ENCODE assay signal across 19 mouse cellular contexts in genomic region chr13:75930023-75930422, GRCm38 (mm10). TPM values are rescaled to one million over a fixed set of nuclear protein-coding genes. Genes with fewer than 3 reads are reported as not detected.
DNase-seq lines count a peak whose midpoint lies in the region; ATAC-seq and TF ChIP-seq lines count a peak whose summit lies in the region.
"Had no signal": no experiment of that assay in that cellular context is flagged by ENCODE, and none has a peak within 500 bp of the region (broad histone marks: within the 10 kb centered on the region; RNA-seq: fewer than 3 reads in every experiment).

No protein-coding gene starts in this region.

- 0 out of 2 replicates have a peak, but pooled peaks have one; percentile 49 for ATAC-seq in hindbrain, embryonic 13.5 days (ENCODE audit: low FRiP score)
- ATAC-seq in limb, embryonic 11.5 days (ENCODE audit: insufficient number of reproducible peaks, low FRiP score, low TSS enrichment, low read depth), result 0 out of 2 replicates have a peak, but pooled peaks have one; percentile 17
- ATAC-seq in midbrain, embryonic 15.5 days (replicated peaks), result 0 out of 2 replicates have a peak, but pooled peaks have one; percentile 49
- no peak for ATAC-seq in midbrain, embryonic 13.5 days
- 0 out of 2 replicates have a peak, but pooled peaks have one; percentile 10 for ATAC-seq in midbrain, postnatal 0 days (ENCODE audit: low FRiP score)

- H3K4me2 ChIP-seq in hindbrain, embryonic 13.5 days, result no peak overlapping the region
- no peak overlapping the region for H3K4me2 ChIP-seq in limb, embryonic 11.5 days (ENCODE audit: low read depth, severe bottlenecking)
- H3K4me2 ChIP-seq in midbrain, embryonic 15.5 days, result no peak overlapping the region
- no peak overlapping the region for H3K4me2 ChIP-seq in midbrain, embryonic 13.5 days (replicated peaks)
- no peak overlapping the region for H3K4me2 ChIP-seq in midbrain, postnatal 0 days (ENCODE audit: low read depth, low read length, poor library complexity, severe bottlenecking)
- H3K4me2 ChIP-seq: embryonic facial prominence, embryonic 13.5 days; forebrain, embryonic 12.5 days; hindbrain, embryonic 14.5 days had no signal

- no peak overlapping the region for H3K9ac ChIP-seq in hindbrain, embryonic 13.5 days
- no peak overlapping the region for H3K9ac ChIP-seq in limb, embryonic 11.5 days (ENCODE audit: low read length)
- H3K9ac ChIP-seq in midbrain, embryonic 15.5 days, result no peak overlapping the region
- H3K9ac ChIP-seq in midbrain, embryonic 13.5 days (replicated peaks), result no peak overlapping the region
- H3K9ac ChIP-seq in midbrain, postnatal 0 days (replicated peaks; ENCODE audit: low read length, poor library complexity, severe bottlenecking), result no peak overlapping the region
- H3K9ac ChIP-seq: embryonic facial prominence, embryonic 13.5 days; forebrain, embryonic 12.5 days; hindbrain, embryonic 14.5 days had no signal

- H3K9me3 ChIP-seq in hindbrain, embryonic 13.5 days, result no peaks in the 10 kb centered on the region
- no peaks in the 10 kb centered on the region for H3K9me3 ChIP-seq in hindbrain, embryonic 10.5 days
- H3K9me3 ChIP-seq in limb, embryonic 11.5 days (ENCODE audit: control insufficient read depth, low read length), result no peaks in the 10 kb centered on the region
- no peaks in the 10 kb centered on the region for H3K9me3 ChIP-seq in limb, embryonic 10.5 days (replicated peaks)
- H3K9me3 ChIP-seq in midbrain, embryonic 15.5 days, result no peaks in the 10 kb centered on the region
- H3K9me3 ChIP-seq in midbrain, embryonic 13.5 days, result no peaks in the 10 kb centered on the region
- H3K9me3 ChIP-seq in midbrain, postnatal 0 days (ENCODE audit: low read length), result no peaks in the 10 kb centered on the region
- H3K9me3 ChIP-seq: embryonic facial prominence, embryonic 13.5 days; forebrain, embryonic 12.5 days had no signal

- intact Hi-C loops in left cerebral cortex, postnatal 4 days (cut with DNase I), result no loop called here

- no peak overlapping the region for H3K27ac ChIP-seq in hindbrain, embryonic 13.5 days
- no peak overlapping the region for H3K27ac ChIP-seq in hindbrain, embryonic 10.5 days
- no peak overlapping the region for H3K27ac ChIP-seq in limb, embryonic 11.5 days (replicated peaks; ENCODE audit: low read depth, low read length)
- H3K27ac ChIP-seq in limb, embryonic 10.5 days, result no peak overlapping the region
- no peak overlapping the region for H3K27ac ChIP-seq in midbrain, embryonic 15.5 days
- H3K27ac ChIP-seq in midbrain, embryonic 13.5 days, result no peak overlapping the region
- no peak overlapping the region for H3K27ac ChIP-seq in midbrain, postnatal 0 days (ENCODE audit: low read depth, low read length)
- H3K27ac ChIP-seq: embryonic facial prominence, embryonic 13.5 days; gastrocnemius, adult 2 months had no signal

- H3K27me3 ChIP-seq in hindbrain, embryonic 13.5 days, result no peaks in the 10 kb centered on the region
- H3K27me3 ChIP-seq in hindbrain, embryonic 10.5 days (ENCODE audit: insufficient read depth, poor library complexity, severe bottlenecking), result no peaks in the 10 kb centered on the region
- H3K27me3 ChIP-seq in limb, embryonic 11.5 days (ENCODE audit: control insufficient read depth, insufficient read depth, low read length), result no peaks in the 10 kb centered on the region
- H3K27me3 ChIP-seq in limb, embryonic 10.5 days (ENCODE audit: low read depth, poor library complexity, severe bottlenecking), result no peaks in the 10 kb centered on the region
- no peaks in the 10 kb centered on the region for H3K27me3 ChIP-seq in midbrain, embryonic 15.5 days (replicated peaks)
- no peaks in the 10 kb centered on the region for H3K27me3 ChIP-seq in midbrain, embryonic 13.5 days
- H3K27me3 ChIP-seq in midbrain, postnatal 0 days (ENCODE audit: insufficient read depth, low read length), result no peaks in the 10 kb centered on the region
- H3K27me3 ChIP-seq: embryonic facial prominence, embryonic 13.5 days; forebrain, embryonic 12.5 days had no signal

- H3K4me1 ChIP-seq in hindbrain, embryonic 13.5 days (replicated peaks), result peaks cover 9% of the 10 kb centered on the region
- peaks cover 3% of the 10 kb centered on the region; the same call in 1 of the 2 replicates for H3K4me1 ChIP-seq in hindbrain, embryonic 10.5 days (replicated peaks)
- H3K4me1 ChIP-seq in limb, embryonic 11.5 days (ENCODE audit: control insufficient read depth, insufficient read depth, low read length), result no peaks in the 10 kb centered on the region
- peaks cover 7% of the 10 kb centered on the region; the same call in 1 of the 2 replicates for H3K4me1 ChIP-seq in limb, embryonic 10.5 days
- H3K4me1 ChIP-seq in midbrain, embryonic 15.5 days, result no peaks in the 10 kb centered on the region
- peaks cover 13% of the 10 kb centered on the region for H3K4me1 ChIP-seq in midbrain, embryonic 13.5 days (replicated peaks)
- no peaks in the 10 kb centered on the region for H3K4me1 ChIP-seq in midbrain, postnatal 0 days (ENCODE audit: insufficient read depth, low read length)

- no peak for TF ChIP-seq CTCF in midbrain, postnatal 0 days (IDR thresholded peaks at IDR 0.05)

- 94% methylated on average over 20 of the region's 20 CpGs for WGBS in hindbrain, embryonic 13.5 days
- 95% methylated on average over 20 of the region's 20 CpGs for WGBS in hindbrain, embryonic 10.5 days
- 94% methylated on average over 20 of the region's 20 CpGs for WGBS in limb, embryonic 11.5 days
- WGBS in limb, embryonic 10.5 days, result 96% methylated on average over 20 of the region's 20 CpGs
- WGBS in midbrain, embryonic 15.5 days, result 94% methylated on average over 20 of the region's 20 CpGs
- 95% methylated on average over 20 of the region's 20 CpGs for WGBS in midbrain, embryonic 13.5 days
- WGBS in midbrain, postnatal 0 days, result 95% methylated on average over 20 of the region's 20 CpGs

- no peak for DNase-seq in hindbrain, embryonic 10.5 days (ENCODE audit: low spot score)
- DNase-seq in limb, embryonic 11.5 days (ENCODE audit: low spot score), result no peak
- no peak for DNase-seq in limb, embryonic 10.5 days (ENCODE audit: low spot score)
- DNase-seq in midbrain, postnatal 0 days (ENCODE audit: low spot score), result no peak
- DNase-seq in left cerebral cortex, postnatal 4 days, result no peak
- DNase-seq: adrenal gland, adult 2 months; adrenal gland, postnatal 25 days; cerebellum, adult 18-20 months; cerebellum, postnatal 36 days; gastrocnemius, adult 2 months; gastrocnemius, postnatal 25 days; heart, postnatal 14 days had no signal

- no peak overlapping the region for H3K4me3 ChIP-seq in hindbrain, embryonic 13.5 days
- no peak overlapping the region for H3K4me3 ChIP-seq in hindbrain, embryonic 10.5 days
- no peak overlapping the region for H3K4me3 ChIP-seq in limb, embryonic 11.5 days (ENCODE audit: low read depth, low read length)
- H3K4me3 ChIP-seq in limb, embryonic 10.5 days, result no peak overlapping the region
- H3K4me3 ChIP-seq in midbrain, embryonic 15.5 days, result no peak overlapping the region
- H3K4me3 ChIP-seq in midbrain, embryonic 13.5 days (replicated peaks), result no peak overlapping the region
- no peak overlapping the region for H3K4me3 ChIP-seq in midbrain, postnatal 0 days (ENCODE audit: low read depth, low read length)
- H3K4me3 ChIP-seq: embryonic facial prominence, embryonic 13.5 days; forebrain, embryonic 12.5 days; gastrocnemius, adult 2 months had no signal

- H3K36me3 ChIP-seq in hindbrain, embryonic 13.5 days, result peaks cover 13% of the 10 kb centered on the region
- peaks cover 64% of the 10 kb centered on the region for H3K36me3 ChIP-seq in hindbrain, embryonic 10.5 days
- H3K36me3 ChIP-seq in limb, embryonic 11.5 days (ENCODE audit: control insufficient read depth, insufficient read depth, low read length), result peaks cover 5% of the 10 kb centered on the region; the same call in 1 of the 2 replicates
- H3K36me3 ChIP-seq in limb, embryonic 10.5 days, result peaks cover 72% of the 10 kb centered on the region
- peaks cover 8% of the 10 kb centered on the region; the same call in 1 of the 2 replicates for H3K36me3 ChIP-seq in midbrain, embryonic 15.5 days (replicated peaks)
- peaks cover 17% of the 10 kb centered on the region for H3K36me3 ChIP-seq in midbrain, embryonic 13.5 days
- H3K36me3 ChIP-seq in midbrain, postnatal 0 days (ENCODE audit: insufficient read depth, low read length), result no peaks in the 10 kb centered on the region

RNA-seq across cellular contexts. Expression of gene Rhobtb3, which starts 13.7 kb away (rescaled TPM):
- polyA plus RNA-seq in hindbrain, embryonic 13.5 days (2015; fragmentation: Nextera tagmentation; extraction: Ambion mirVana), result 23.7 and 25.7 TPM in 2 replicates
- 39.8 and 42.4 TPM in 2 replicates for polyA plus RNA-seq in hindbrain, embryonic 10.5 days (2016; fragmentation: Nextera tagmentation; extraction: Ambion mirVana)
- polyA plus RNA-seq in limb, embryonic 11.5 days (2014; fragmentation: Nextera tagmentation; extraction: Ambion mirVana), result 84.2 and 90.7 TPM in 2 replicates
- polyA plus RNA-seq in limb, embryonic 10.5 days (2016; fragmentation: Nextera tagmentation; extraction: Ambion mirVana), result 60.3 and 66.4 TPM in 2 replicates
- 22.9 and 23.2 TPM in 2 replicates for polyA plus RNA-seq in midbrain, embryonic 15.5 days (2015; fragmentation: Nextera tagmentation; extraction: Ambion mirVana)
- polyA plus RNA-seq in midbrain, embryonic 13.5 days (2015; fragmentation: Nextera tagmentation; extraction: Ambion mirVana), result 31.5 and 32.9 TPM in 2 replicates
- total RNA-seq in midbrain, postnatal 0 days (2014; rRNA removed), result 31.7 and 67.6 TPM in 2 replicates
- 11.6 and 12.1 TPM in 2 replicates for polyA plus RNA-seq in midbrain, postnatal 0 days (2015; fragmentation: Nextera tagmentation; extraction: Ambion mirVana)
- total RNA-seq in left cerebral cortex, postnatal 4 days (2021), result 10 to 100 TPM; 29.7 to 33.7 TPM

RNA-seq across cellular contexts. Expression of gene Spata9, which starts 36.9 kb away (rescaled TPM):
- 2.4 and 2.7 TPM in 2 replicates for polyA plus RNA-seq in hindbrain, embryonic 13.5 days (2015; fragmentation: Nextera tagmentation; extraction: Ambion mirVana)
- 0.47 and 0.77 TPM in 2 replicates for polyA plus RNA-seq in hindbrain, embryonic 10.5 days (2016; fragmentation: Nextera tagmentation; extraction: Ambion mirVana)
- 0.43 and 0.68 TPM in 2 replicates for polyA plus RNA-seq in limb, embryonic 11.5 days (2014; fragmentation: Nextera tagmentation; extraction: Ambion mirVana)
- polyA plus RNA-seq in limb, embryonic 10.5 days (2016; fragmentation: Nextera tagmentation; extraction: Ambion mirVana), result 0.23 and 0.38 TPM in 2 replicates
- 2.2 and 3.6 TPM in 2 replicates for polyA plus RNA-seq in midbrain, embryonic 15.5 days (2015; fragmentation: Nextera tagmentation; extraction: Ambion mirVana)
- 1.9 and 2.8 TPM in 2 replicates for polyA plus RNA-seq in midbrain, embryonic 13.5 days (2015; fragmentation: Nextera tagmentation; extraction: Ambion mirVana)
- total RNA-seq in midbrain, postnatal 0 days (2014; rRNA removed), result 0.49 and 1.4 TPM in 2 replicates
- 3.8 and 4.7 TPM in 2 replicates for polyA plus RNA-seq in midbrain, postnatal 0 days (2015; fragmentation: Nextera tagmentation; extraction: Ambion mirVana)
- total RNA-seq in left cerebral cortex, postnatal 4 days (2021), result 1 to 10 TPM in 1 of 2 experiments, under 1 TPM in 1; 0.68 to 1.3 TPM
- total RNA-seq: adrenal gland, adult 2 months; adrenal gland, postnatal 25 days; ES-E14; gastrocnemius, adult 2 months; gastrocnemius, postnatal 25 days; heart, postnatal 14 days had no signal
- polyA plus RNA-seq: adrenal gland, adult 2 months had no signal
